Mouse (Mus musculus): ENCODE data around the gene Jpt1. TPM values are rescaled to one million over a fixed set of nuclear protein-coding genes. Genes with fewer than 3 reads are reported as not detected.
"Not testable (repeated sequence)": the region's sequence is repeated elsewhere in the genome, so short reads cannot be mapped to it uniquely, and the experiment has no call there.

The Jpt1 gene
- polyA plus RNA-seq, 2 experiments from 2014 or later: 506 to 510 TPM

DNA sequence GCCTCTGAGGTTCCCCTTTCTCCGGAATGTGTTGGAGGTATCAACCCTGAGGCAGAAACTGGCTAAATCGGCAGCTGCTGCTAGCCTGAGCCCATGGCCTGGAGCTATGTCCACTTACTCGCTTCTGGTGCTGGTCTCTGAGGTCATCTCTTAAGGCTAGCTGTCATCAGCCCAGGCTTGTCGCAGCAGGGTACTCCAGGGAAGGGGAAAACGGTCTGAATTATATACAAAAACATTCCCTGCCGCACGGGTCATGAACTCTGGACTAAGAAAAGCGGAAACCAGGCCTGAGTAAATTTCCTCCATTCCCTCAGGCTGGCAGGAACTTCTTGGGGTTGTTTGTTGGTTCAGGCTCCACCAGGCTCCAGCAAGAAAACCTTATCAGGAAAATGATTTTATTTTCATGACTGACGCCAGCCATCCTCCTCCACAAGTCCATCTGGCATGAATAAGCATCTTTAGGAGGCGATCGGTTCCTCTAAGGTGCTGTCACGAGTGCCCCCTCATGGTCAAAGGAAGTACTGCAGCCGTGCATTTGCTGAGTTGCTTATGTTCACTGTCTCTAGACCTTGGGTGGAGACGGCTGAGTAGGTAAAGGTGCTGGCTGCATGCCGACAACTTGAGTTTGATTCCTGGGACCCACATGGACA is 40.4 kb downstream of the Jpt1 start:
- no peak for ATAC-seq

DNA sequence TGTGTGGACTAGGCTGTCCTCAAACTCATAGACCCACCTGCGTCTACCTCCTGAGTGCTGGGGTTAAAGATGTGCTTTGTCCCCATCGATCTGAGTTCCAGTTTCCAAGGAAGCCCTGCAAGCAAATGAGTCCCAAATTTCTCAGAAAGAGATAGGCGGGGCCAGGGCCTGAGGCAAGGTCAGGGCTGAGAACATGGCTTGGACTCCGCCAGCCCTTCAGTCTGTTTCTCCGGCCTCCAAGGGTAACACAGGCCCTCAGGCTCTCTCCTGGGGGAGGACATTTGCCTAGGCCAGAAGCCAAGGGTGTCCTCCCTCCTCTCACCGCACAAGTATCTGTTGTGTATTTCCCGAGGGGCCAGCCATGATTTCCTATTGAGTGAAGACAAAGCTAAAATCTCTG is 42.0 kb downstream of the Jpt1 start:
- no peak for ATAC-seq

DNA sequence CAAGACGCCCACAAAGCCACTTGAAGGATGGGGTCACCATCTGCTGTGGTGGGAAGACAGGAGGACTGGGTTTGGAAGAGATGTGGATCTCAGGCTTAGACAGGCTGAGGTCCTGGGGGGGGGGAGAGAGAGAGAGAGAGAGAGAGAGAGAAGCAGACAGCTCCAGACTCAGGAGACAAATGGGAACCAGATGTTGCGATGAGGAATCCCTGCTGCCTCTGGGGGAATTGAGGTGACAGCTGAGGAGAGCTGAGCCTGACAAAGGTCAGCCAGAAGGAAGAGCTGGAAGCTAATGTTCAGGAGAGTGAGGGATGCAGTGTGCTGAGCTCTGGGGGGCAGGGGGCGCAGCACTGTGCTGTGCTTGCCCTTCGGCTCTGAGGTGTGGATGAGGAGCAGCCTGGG is 47.0 kb downstream of the Jpt1 start:
- ATAC-seq: no peak

DNA sequence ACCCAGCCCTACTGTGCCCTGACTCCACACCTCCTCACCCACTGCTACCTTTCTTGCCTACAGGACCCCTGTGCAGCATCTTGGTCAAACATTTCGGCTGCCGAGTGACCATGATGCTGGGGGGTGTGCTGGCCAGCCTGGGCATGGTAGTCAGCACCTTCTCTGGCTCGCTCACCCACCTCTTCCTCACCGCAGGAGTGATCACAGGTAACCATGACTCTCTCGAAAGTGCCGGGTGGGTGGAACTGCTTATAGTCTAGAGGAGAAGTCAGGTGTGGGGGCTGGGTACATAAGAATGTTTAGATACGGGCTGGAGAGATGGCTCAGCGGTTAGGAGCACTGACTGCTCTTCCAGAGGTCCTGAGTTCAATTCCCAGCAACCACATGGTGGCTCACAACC is 49.3 kb downstream of the Jpt1 start:
- no peak for ATAC-seq

DNA sequence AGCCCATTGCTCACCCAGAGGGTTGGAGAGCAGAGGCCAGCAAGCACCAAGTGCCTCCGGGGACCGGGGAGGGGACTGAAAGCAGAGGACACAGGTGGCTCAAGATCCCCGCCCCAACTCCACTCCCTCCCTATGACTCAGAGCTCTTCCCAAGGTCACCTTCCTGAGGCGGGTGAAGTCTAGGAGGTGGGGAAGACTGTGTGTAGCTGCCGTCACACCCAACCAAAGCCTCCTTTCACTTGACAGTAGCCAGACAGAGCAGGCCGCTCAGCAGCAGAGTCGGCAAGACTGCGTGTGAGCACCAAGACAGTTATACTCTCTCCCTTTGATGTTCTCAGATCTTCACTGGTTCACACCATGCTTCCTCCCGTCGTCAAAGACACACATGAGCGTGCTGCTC is 50.8 kb downstream of the Jpt1 start:
- peak; percentile 64 for ATAC-seq

DNA sequence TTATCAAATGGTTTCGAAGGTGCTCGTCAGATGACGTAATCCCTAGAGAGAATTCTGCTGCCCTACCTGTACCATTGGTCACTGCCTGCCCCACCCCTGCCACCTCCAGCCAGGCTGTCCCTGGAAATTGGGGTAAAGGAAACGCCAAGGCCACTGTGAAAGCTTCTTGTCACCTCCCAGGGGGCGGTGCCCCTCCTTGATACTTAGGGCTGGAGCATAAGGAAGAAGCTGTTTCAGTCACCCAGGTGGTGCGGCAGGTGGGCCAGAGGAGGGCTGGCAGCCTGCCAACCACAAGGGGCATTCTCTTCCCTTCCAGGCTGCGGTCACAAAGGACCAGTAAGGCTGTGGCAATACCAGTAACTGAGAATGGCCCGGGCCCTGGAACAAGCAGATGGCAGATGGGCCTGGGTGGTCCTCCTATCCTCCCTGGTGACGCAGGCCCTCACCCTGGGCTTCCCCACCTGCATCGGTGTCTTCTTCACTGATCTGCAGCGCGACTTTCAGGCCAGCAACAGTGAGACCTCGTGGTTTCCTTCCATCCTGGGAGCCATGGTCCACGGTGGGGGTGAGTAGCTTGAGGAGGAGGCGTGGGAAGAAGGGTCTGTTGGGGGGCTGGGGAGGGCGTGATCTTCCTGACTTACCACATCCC is 51.8 kb downstream of the Jpt1 start, which contains the start of gene Slc16a5:
Slc16a5 (plus strand) TSS at position 232 of the 649 bp plus-strand sequence.
- ATAC-seq: peak; percentile 27

DNA sequence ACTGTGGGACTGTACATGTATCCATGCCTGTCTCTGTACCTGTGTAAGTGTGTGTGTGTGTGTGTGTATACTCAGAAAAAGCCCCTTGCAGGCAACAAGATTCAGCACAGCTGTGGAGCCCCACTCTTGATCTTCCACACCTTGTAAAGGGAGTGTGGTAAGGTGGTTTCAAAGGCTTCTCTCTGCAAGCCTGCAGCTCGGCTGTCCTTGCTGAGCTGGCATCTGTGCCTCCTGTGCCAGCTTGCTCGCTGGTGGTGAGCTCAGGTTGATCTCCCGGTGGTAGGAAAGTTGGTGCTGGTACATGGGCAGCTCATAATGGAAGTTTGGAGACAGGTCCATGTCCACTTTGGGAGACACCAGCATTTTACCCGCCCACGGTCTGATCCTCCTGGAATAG is 52.3 kb downstream of the Jpt1 start:
- no peak for ATAC-seq

DNA sequence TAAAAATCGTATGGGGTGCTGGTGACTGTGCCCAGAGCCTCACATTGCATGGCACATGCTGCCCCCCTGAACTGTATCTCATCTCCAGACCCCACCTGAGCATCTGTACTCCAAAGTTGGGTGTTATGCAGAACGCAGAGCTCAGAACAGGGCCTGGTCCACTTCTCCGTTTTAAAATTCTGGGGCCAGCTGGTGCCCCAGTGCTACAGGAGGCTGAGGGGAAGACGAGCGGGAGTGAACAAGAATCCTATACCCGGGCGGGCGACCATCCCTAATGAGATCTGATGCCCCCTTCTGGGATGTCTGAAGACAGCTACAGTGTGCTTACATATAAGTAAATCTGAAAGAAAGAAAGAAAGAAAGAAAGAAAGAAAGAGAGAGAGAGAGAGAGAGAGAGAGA is 53.2 kb downstream of the Jpt1 start:
- ATAC-seq: no peak

DNA sequence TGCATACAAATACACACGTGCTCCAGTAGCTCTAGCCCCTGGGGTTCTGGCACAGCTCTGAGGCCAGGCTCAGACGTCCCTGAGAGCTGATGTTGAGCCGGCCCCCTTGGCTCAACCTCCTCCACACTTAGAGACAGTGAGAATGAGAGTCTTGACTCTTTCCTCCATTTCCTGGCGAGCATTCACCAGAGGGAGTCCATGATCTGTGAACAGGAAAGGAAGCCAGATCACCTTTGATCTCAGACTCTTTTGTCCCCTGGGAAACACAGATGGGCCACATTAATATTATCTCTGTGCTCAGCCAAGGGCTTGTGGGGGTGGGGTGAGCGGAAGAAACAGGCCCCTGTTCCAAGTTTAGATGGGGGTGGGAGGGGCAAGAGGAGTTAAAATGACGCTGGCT is 56.8 kb downstream of the Jpt1 start:
- no peak for ATAC-seq

DNA sequence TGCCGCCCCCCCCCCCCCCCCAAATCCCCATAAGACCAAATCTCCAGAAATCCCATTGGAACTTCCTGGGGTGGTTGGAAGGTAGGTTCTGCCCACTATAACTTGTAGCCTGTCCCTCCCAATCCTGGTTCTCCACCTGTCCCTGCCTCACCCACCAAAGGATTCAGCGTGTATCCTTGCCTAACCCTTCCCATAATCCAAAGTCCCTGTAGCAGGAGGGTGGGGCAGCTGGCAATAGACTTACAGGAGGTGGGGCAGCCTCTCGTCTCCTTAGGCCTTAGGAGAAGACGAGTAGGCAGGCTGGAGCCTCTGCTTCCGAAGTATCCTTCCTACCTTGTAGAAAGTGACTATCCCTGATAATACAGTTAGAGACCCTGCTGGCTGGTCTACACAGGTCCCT is 58.0 kb downstream of the Jpt1 start:
- ATAC-seq: no peak

DNA sequence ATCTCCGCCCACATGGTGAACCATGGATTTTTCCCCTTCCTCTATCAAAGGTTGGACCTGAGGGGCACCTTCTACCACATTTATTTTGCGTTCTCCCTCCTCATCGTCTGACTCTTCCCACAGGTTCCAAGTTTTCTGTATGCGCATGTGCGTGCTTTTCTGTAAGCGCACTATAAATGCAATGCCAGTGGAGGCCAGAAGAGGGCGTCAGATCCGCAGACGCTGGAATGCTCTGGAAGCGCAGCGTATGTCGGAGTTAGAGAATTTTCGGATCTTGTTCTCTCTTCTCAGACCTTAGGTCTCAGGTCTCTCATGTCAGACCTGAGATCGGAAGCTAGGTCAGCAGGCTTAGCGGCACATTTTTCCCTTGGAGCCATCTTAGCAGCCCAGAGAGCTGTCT is 58.6 kb downstream of the Jpt1 start:
- no peak for ATAC-seq

DNA sequence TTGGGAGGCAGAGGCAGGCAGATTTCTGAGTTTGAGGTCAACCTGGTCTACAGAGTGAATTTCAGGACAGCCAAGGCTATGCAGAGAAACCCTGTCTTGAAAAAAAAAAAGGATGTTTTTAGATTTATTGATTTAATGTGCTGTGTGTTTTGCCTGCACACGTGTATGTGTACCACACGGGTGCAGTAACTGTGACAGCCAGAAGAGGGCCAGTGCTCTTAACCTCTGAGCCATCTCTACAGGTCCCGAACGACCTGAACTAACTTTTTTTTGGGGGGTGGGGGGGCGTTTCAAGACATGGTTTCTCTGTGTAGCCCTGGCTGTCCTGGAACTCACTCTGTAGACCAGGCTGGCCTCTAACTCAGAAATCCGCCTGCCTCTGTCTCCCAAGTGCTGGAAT is 59.4 kb downstream of the Jpt1 start:
- ATAC-seq: not testable (repeated sequence)

DNA sequence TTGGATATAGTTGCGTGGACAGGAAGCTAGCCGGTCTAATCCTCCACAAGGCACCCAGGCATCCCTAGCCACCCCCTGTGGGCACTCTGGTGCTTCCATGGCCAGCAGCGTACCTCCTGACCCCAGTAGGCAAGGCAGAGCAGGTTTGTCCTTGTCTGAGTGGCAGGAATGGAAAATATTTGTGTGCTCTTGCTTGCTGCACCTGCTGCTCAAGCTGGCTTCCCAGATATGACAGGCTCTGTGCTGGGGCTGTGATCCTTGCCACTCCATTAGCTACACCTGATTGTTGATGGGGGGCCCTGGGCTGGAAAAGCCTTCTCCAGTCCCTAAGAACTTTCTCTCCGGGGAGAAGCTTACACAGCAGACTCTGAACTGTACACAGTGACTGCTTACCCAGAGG is 60.9 kb downstream of the Jpt1 start:
- no peak for ATAC-seq

DNA sequence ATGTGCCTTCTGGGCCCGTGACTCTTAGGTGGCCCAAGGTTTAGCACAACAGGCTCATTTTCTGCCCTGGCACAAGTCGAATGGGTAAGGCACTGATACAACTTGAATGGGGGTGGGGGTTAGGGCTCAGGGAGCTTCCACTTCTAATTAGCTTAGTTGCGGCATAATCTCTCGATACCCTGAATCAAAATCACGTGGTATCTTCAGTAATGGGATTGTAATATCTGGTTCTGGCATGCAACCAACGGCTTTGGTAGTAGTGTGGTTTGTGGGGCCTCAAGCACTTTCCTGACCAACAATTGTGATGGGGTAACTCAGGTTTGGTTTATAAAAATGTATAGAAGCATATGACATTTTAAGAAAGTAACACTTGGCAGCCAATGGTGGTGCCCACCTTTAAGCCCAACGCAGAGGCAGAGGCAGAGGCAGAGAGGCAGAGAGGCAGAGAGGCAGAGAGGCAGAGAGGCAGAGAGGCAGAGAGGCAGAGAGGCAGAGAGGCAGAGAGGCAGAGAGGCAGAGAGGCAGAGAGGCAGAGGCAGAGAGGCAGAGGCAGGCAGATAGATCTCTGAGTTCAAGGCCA is 61.8 kb downstream of the Jpt1 start:
- ATAC-seq: no peak

DNA sequence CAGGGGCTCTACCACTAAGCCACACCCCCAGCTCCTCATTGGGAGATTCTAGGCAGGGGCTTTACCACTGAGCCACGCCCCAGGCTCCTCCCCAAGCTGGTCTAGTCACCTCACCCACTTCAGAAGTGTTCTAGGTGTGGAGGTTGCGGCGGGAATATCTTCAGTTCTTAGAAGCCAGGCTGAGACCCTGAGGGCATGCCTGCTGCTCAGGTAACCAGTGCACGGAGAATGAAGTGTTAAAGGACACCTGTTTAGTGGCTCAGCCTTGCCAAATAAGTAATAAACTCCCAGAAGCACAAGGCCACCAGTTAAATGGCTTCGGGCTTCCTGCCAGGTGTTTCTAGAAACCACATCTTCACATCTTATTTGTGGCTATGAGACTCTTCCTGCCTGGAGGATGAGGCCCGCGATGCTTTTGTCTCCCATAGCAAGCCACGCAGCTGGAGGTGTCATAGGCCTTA is 62.4 kb downstream of the Jpt1 start:
- ATAC-seq: peak; percentile 96

DNA sequence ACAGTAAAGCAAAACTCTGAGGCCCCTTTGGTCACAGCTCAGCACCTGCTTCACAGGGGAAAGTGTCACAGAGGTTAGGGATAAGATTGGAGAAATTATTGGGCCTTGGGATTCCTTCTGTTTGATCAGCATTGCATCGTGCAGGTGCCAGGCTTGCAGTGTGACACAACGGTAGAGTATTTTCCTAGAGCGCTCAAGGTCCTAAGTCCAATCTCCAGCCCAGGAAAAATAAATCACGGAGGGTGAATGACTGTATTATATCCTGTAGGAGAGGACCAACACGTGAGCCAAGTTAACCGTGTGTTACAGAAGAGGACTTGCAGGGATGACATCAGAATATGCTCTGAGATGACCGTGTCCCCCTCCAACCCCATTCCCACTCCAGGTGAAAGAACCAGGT is 64.0 kb downstream of the Jpt1 start:
- no peak for ATAC-seq

DNA sequence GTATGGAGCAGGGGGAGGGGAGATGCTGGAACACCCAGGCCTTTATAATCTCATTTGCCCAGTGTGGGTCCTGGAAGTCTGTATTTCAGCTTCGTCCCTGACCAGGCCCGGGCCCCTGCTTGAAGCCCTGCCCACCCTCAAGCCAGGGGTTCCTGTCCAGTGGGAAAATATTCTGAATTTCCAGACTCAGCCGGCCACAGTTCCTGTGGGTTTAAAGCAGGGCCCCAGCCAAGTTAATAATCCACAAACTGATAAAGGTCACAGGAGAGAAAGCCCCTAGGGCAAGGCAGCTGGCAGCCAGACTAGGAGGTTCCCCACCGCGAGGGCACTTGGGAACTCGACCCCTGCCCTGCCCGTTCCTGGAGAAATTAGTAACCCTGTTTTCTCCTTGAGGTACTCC is 65.2 kb downstream of the Jpt1 start:
- no peak for ATAC-seq

DNA sequence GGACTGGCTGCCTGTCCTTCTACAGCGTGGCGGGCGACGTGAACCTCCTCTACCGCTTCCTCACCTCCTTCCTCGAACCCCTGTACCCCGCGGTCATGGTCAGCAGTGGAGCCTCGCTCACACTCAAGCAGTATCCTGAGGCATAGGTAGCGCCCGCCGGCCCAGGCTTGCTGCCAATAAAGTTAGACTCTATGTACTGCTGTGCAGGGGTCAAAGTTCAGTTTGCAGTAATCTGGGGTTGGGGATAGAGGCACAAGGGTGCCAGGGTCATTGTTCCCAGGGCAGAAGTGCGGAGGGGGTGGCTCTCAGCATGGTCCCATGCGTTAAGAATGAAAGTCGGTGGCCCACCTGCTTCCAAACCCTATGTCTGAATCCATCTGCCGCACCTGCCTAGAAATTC is 66.1 kb downstream of the Jpt1 start:
- no peak for ATAC-seq

Other genes starting within 250 kb of the Jpt1 start
- not detected for gene Grin2c, start 247.1 kb downstream of the Jpt1 start, polyA plus RNA-seq (2017; shearing (Covaris generic))
- gene Fdxr, start 237.3 kb downstream of the Jpt1 start, polyA plus RNA-seq (2017; shearing (Covaris generic)): 10 to 100 TPM; 18.4 to 26.6 TPM
- gene Fads6, start 216.7 kb downstream of the Jpt1 start, polyA plus RNA-seq (2017; shearing (Covaris generic)): under 1 TPM; 0.56 to 0.57 TPM
- not detected for gene Otop2, start 207.2 kb downstream of the Jpt1 start, polyA plus RNA-seq (2017; shearing (Covaris generic))
- gene Ush1g, start 192.3 kb downstream of the Jpt1 start, polyA plus RNA-seq (2017; shearing (Covaris generic)): not detected
- under 1 TPM in 1 of 2 experiments, not detected in 1; 0.13 TPM for gene Otop3, start 179.7 kb downstream of the Jpt1 start, polyA plus RNA-seq (2017; shearing (Covaris generic))
- gene Hid1, start 146.6 kb downstream of the Jpt1 start, polyA plus RNA-seq (2017; shearing (Covaris generic)): 1 to 10 TPM; 2.6 to 3.2 TPM
- gene Cdr2l, start 132.5 kb downstream of the Jpt1 start, polyA plus RNA-seq (2017; shearing (Covaris generic)): under 1 TPM in 1 of 2 experiments, not detected in 1; 0.12 TPM
- 100 to 1,000 TPM; 206 to 214 TPM for gene Mrpl58, start 110.6 kb downstream of the Jpt1 start, polyA plus RNA-seq (2017; shearing (Covaris generic))
- 100 to 1,000 TPM; 705 to 855 TPM for gene Atp5h, start 94.4 kb downstream of the Jpt1 start, polyA plus RNA-seq (2017; shearing (Covaris generic))
- 10 to 100 TPM in 1 of 2 experiments, 1 to 10 TPM in 1; 6.9 to 12.2 TPM for gene Kctd2, start 94.3 kb downstream of the Jpt1 start, polyA plus RNA-seq (2017; shearing (Covaris generic))
- not detected for gene Trim80, start 73.8 kb downstream of the Jpt1 start, polyA plus RNA-seq (2017; shearing (Covaris generic))
- 1 to 10 TPM; 2.9 to 3.1 TPM for gene Slc16a5, start 51.9 kb downstream of the Jpt1 start, polyA plus RNA-seq (2017; shearing (Covaris generic))
- gene Armc7, start 38.7 kb downstream of the Jpt1 start, polyA plus RNA-seq (2017; shearing (Covaris generic)): 10 to 100 TPM; 49.9 to 59.3 TPM
- gene Nt5c, start 22.5 kb downstream of the Jpt1 start, polyA plus RNA-seq (2017; shearing (Covaris generic)): 100 to 1,000 TPM; 287 to 293 TPM
- 100 to 1,000 TPM; 724 to 797 TPM for gene Sumo2, start 21.9 kb upstream of the Jpt1 start, polyA plus RNA-seq (2017; shearing (Covaris generic))
- gene Nup85, start 50.0 kb upstream of the Jpt1 start, polyA plus RNA-seq (2017; shearing (Covaris generic)): 10 to 100 TPM; 36.8 to 39.0 TPM
- gene Mrps7, start 89.5 kb upstream of the Jpt1 start, polyA plus RNA-seq (2017; shearing (Covaris generic)): 10 to 100 TPM; 28.2 to 29.8 TPM
- gene Gga3, start 89.7 kb upstream of the Jpt1 start, polyA plus RNA-seq (2017; shearing (Covaris generic)): 10 to 100 TPM; 23.1 to 26.5 TPM
- 100 to 1,000 TPM; 230 to 231 TPM for gene Mif4gd, start 98.6 kb upstream of the Jpt1 start, polyA plus RNA-seq (2017; shearing (Covaris generic))
- gene Slc25a19, start 113.9 kb upstream of the Jpt1 start, polyA plus RNA-seq (2017; shearing (Covaris generic)): 10 to 100 TPM; 68.7 to 90.3 TPM
- gene Grb2, start 194.2 kb upstream of the Jpt1 start, polyA plus RNA-seq (2017; shearing (Covaris generic)): 10 to 100 TPM; 28.3 to 34.4 TPM

All from activated CD4-positive, CD25-positive, alpha-beta regulatory T cell, adult 4 months (primary cell).